Mouse (Mus musculus) lung, postnatal 0 days (tissue): ENCODE data around the gene Fancc. TPM values are rescaled to one million over a fixed set of nuclear protein-coding genes. Genes with fewer than 3 reads are reported as not detected.

ENCODE experiments used
- ATAC-seq: fragments of 200-750 bp; cut with Nextera tagmentation; 2 replicates; pipeline ENCODE4 v1.8.0; 2017; ENCODE audit warnings: moderate library complexity
- DNase-seq: peaks from one replicate; pipeline ENCODE4 v3.0.0-alpha.2; 2016; ENCODE audit warnings: low spot score
- H3K27ac ChIP-seq: fragments of 300-500 bp; sonication (generic); 2 replicates; pipeline ENCODE4 v1.5.1; 2014; ENCODE audit warnings: antibody characterized with exemption, mild to moderate bottlenecking, low read length, mixed read lengths
- H3K27me3 ChIP-seq: fragments of 300-500 bp; sonication (generic); replicated peaks from 2 replicates; pipeline ENCODE4 v1.6.1; 2014; ENCODE audit warnings: low read length, mixed read lengths; ENCODE audit not compliant: insufficient read depth
- H3K36me3 ChIP-seq: fragments of 300-500 bp; sonication (generic); 2 replicates; pipeline ENCODE4 v1.6.1; 2014; ENCODE audit warnings: low read length, mixed read lengths; ENCODE audit not compliant: insufficient read depth
- H3K4me1 ChIP-seq: fragments of 300-500 bp; sonication (generic); 2 replicates; pipeline ENCODE4 v1.6.1; 2014; ENCODE audit warnings: antibody characterized with exemption, low read depth, low read length, mixed read lengths; ENCODE audit not compliant: insufficient read depth
- H3K4me2 ChIP-seq: fragments of 300-500 bp; sonication (generic); replicated peaks from 2 replicates; pipeline ENCODE4 v1.6.1; 2014; ENCODE audit warnings: low read depth, mild to moderate bottlenecking, low read length, moderate library complexity, mixed read lengths
- H3K4me3 ChIP-seq: fragments of 300-500 bp; sonication (generic); 2 replicates; pipeline ENCODE4 v1.5.1; 2014; ENCODE audit warnings: low read depth, low read length
- H3K9ac ChIP-seq: fragments of 300-500 bp; sonication (generic); replicated peaks from 2 replicates; pipeline ENCODE4 v1.6.1; 2014; ENCODE audit warnings: low read depth, mild to moderate bottlenecking
- H3K9me3 ChIP-seq: fragments of 300-500 bp; sonication (generic); 2 replicates; pipeline ENCODE4 v1.6.1; 2016; ENCODE audit warnings: low read length, mixed read lengths
- CTCF ChIP-seq: IDR thresholded peaks from 2 replicates; pipeline ENCODE4 v1.5.1; 2016; ENCODE audit warnings: antibody characterized with exemption, mild to moderate bottlenecking
- EP300 ChIP-seq: IDR thresholded peaks from 2 replicates; pipeline ENCODE4 v1.6.1; 2016; ENCODE audit warnings: antibody characterized with exemption, mild to moderate bottlenecking, control low read depth
- WGBS: fragments of 180-500 bp; shearing (Covaris S2); extraction: QIAGEN DNeasy Blood & Tissue Kit; methylation state at CpG from one replicate; pipeline ENCODE4 v1.1.7; 2014; 5-methylcytosine and 5-hydroxymethylcytosine counted together
- microRNA counts: library from miRNA; unstranded; fragments of <30 nt; microRNA quantifications from one replicate; lab custom pipeline; 2015
- microRNA-seq: library from miRNA; unstranded; fragments of <30 nt; microRNA quantifications from one replicate; pipeline ENCODE4, GENCODE M21; 2016
- polyA plus RNA-seq: library from polyadenylated mRNA; unstranded; fragments of >200 nt; fragmentation: Nextera tagmentation; extraction: Ambion mirVana; gene quantifications from 2 replicates; pipeline ENCODE4 v1.2.1, GENCODE M21; 2015

The Fancc gene
- polyA plus RNA-seq, 1 experiment from 2014 or later, result 26.0 TPM

DNA sequence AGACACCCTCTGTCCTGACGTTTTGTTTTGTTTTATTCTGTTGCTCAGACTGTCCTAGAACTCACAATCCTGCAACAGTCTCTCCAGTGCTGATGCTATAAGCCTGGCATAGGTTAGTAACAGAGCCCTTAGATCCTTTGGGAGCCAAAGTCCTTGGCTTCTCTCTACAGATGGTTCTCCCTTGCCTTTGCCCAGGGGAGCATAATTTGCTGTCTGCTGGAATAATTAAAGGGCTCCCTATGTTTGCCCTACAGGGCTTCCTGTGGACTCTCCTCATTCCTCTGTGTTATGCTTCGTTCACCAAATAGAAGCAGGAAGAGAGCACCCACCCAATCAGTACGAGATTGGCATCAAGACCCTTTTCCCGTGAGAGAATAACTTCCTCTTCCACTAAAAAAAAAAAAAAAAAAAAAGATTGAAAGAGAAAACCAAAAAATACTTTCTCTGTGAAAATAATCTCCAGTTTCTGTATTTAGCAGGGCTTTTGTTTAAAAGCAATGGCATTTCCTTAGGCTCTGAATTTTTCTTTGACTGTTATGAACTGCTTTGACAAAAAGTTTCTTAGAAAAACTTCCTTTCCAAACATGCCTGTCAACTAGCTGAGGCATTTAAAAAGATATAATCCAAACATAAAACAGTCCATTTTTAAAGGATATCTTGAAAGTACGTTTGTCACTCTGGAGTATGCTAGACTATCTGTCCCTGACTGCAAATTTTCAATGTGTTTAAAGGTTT is 260.8 kb downstream of the Fancc start:
- Histone ChIP-seq H3K9ac (no peak overlapping the region), H3K4me2 (no peak overlapping the region)
- no peak for DNase-seq

DNA sequence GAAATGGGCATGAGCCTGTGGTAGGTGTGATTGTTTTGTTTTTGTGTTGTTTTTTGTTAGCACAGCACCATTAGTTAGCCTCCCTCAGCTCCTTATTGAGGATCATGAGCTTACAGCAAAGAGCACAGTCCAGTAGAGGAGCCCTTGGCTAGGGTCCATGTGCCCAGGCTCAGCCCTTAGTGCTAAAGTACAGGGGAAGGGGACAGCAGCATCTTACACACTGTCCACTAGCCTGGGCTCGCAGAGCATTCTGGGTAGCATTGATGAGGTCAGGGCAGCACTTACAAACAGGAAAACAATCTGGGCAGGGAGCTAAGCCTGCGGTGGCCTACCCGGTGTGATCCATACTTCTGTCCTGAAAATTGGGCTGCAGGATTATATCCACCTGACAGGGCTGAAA is 261.5 kb downstream of the Fancc start:
- H3K27me3 ChIP-seq, result no peaks in the 10 kb centered on the region
- no peak overlapping the region for H3K4me2 ChIP-seq
- no peaks in the 10 kb centered on the region for H3K9me3 ChIP-seq
- TF ChIP-seq CTCF, result no peak
- DNase-seq (no peak), ATAC-seq (no peak)
- no peak overlapping the region for H3K4me3 ChIP-seq
- 67% methylated on average over 3 of the region's 3 CpGs for WGBS
- H3K27ac ChIP-seq, result no peak overlapping the region
- H3K9ac ChIP-seq, result no peak overlapping the region
- H3K36me3 ChIP-seq, result no peaks in the 10 kb centered on the region
- H3K4me1 ChIP-seq, result peaks cover 5% of the 10 kb centered on the region; the same call in 1 of the 2 replicates

More for the DNA sequence above, 260.8 kb downstream of the Fancc start:
- Histone ChIP-seq H3K27ac (0 out of 2 replicates have a peak overlapping the region, but pooled peaks have one; percentile 38), H3K27me3 (no peaks in the 10 kb centered on the region), H3K4me3 (no peak overlapping the region), H3K4me1 (peaks cover 8% of the 10 kb centered on the region; the same call in 1 of the 2 replicates), H3K9me3 (no peaks in the 10 kb centered on the region), H3K36me3 (no peaks in the 10 kb centered on the region)
- WGBS, result 21% methylated on average over 5 of the region's 5 CpGs
- ATAC-seq, result no peak
- TF ChIP-seq EP300 (no peak), CTCF (no peak)

MicroRNA genes within 50 kb of the gene (microRNA counts, 519-probe panel; counts per million panel counts)
- 6,099 counts per million, percentile 79 among the panel's probes with 10 or more counts for microRNA mmu-miR-23b (lab: Ali Mortazavi, UCI)
- 5,506 counts per million, percentile 71 among the panel's probes with 10 or more counts for microRNA mmu-miR-24 (lab: Ali Mortazavi, UCI)
- 4,079 counts per million, percentile 39 among the panel's probes with 10 or more counts for microRNA mmu-miR-27b (lab: Ali Mortazavi, UCI)

Small RNAs within 50 kb of the gene (microRNA-seq; reads per million reads assigned to microRNA genes)
- 33,087 reads per million, percentile 98 among the genes with 10 or more reads in this experiment for gene Mir23b
- not detected for gene Mir24-1
- gene Mir27b, result 4,323 reads per million, percentile 88 among the genes with 10 or more reads in this experiment
- gene Mir3074-1, result not detected

Other genes with a start within 250 kb of the Fancc start
- 15.2 and 21.3 TPM in 2 replicates for gene Ptch1, start 76.3 kb upstream of the Fancc start, polyA plus RNA-seq